Mouse (Mus musculus) liver, postnatal 0 days (tissue): ENCODE results near the gene Tcp10c.
"Not testable (repeated sequence)": the region's sequence is repeated elsewhere in the genome, so short reads cannot be mapped to it uniquely, and the experiment has no call there.

Source experiments
- CTCF ChIP-seq: sonication (generic); IDR thresholded peaks from 2 replicates; pipeline ENCODE4 v1.5.1; 2016; ENCODE audit warnings: antibody characterized with exemption, low read depth
- EP300 ChIP-seq: IDR thresholded peaks from 2 replicates; pipeline ENCODE4 v1.6.1; 2016; ENCODE audit warnings: antibody characterized with exemption, low read depth, mild to moderate bottlenecking

GRCm38 (mm10) chr17:13354521-13354920, at the start of gene Tcp10c:
- TF ChIP-seq CTCF, EP300: not testable (repeated sequence)
